Mouse (Mus musculus) forebrain, embryonic 15.5 days (tissue): ENCODE results near the gene Hcrtr2. TPM values are rescaled to one million over a fixed set of nuclear protein-coding genes. Genes with fewer than 3 reads are reported as not detected.

Experiments
- ATAC-seq: fragments of 200-750 bp; cut with Nextera tagmentation; replicated peaks from 2 replicates; pipeline ENCODE4 v1.8.0; 2017; ENCODE audit warnings: mild to moderate bottlenecking, moderate TSS enrichment, moderate library complexity
- H3K27ac ChIP-seq: fragments of 300-500 bp; sonication (generic); replicated peaks from 2 replicates; pipeline ENCODE4 v1.5.1; 2015; ENCODE audit warnings: mild to moderate bottlenecking, inconsistent platforms
- H3K27me3 ChIP-seq: fragments of 300-500 bp; sonication (generic); 2 replicates; pipeline ENCODE4 v1.6.1; 2015; ENCODE audit warnings: inconsistent platforms
- H3K36me3 ChIP-seq: fragments of 300-500 bp; sonication (generic); 2 replicates; pipeline ENCODE4 v1.6.1; 2015; ENCODE audit warnings: mild to moderate bottlenecking, inconsistent platforms
- H3K4me1 ChIP-seq: fragments of 300-500 bp; sonication (generic); 2 replicates; pipeline ENCODE4 v1.6.1; 2015; ENCODE audit warnings: inconsistent platforms
- H3K4me2 ChIP-seq: fragments of 300-500 bp; sonication (generic); replicated peaks from 2 replicates; pipeline ENCODE4 v1.6.1; 2015; ENCODE audit warnings: mild to moderate bottlenecking, inconsistent platforms
- H3K4me3 ChIP-seq: fragments of 300-500 bp; sonication (generic); 2 replicates; pipeline ENCODE4 v1.5.1; 2015; ENCODE audit warnings: mild to moderate bottlenecking, inconsistent platforms
- H3K9ac ChIP-seq: fragments of 300-500 bp; sonication (generic); replicated peaks from 2 replicates; pipeline ENCODE4 v1.6.1; 2015; ENCODE audit warnings: mild to moderate bottlenecking, inconsistent platforms
- H3K9me3 ChIP-seq: fragments of 300-500 bp; sonication (generic); 2 replicates; pipeline ENCODE4 v1.6.1; 2016; ENCODE audit warnings: inconsistent platforms
- WGBS: fragments of 180-500 bp; shearing (Covaris S2); methylation state at CpG from one replicate; pipeline ENCODE4 v1.1.7; 2015; ENCODE audit warnings: mixed read lengths; 5-methylcytosine and 5-hydroxymethylcytosine counted together
- polyA plus RNA-seq: library from polyadenylated mRNA; unstranded; fragments of >200 nt; fragmentation: Nextera tagmentation; extraction: Ambion mirVana; gene quantifications from 2 replicates; pipeline ENCODE4 v1.2.1, GENCODE M21; 2015

Hcrtr2 gene
- 2.9 and 3.1 TPM in 2 replicates for polyA plus RNA-seq

GRCm38 (mm10) chr9:76323756-76324155 is at the start of gene Hcrtr2:
TSS of gene Hcrtr2 (minus strand) at chr9:76323856.
- H3K4me2 ChIP-seq = peak within 1 kb of the TSS; percentile 69
- no peaks in the 10 kb centered on the region for H3K36me3 ChIP-seq
- peak; percentile 44; the same call in 1 of the 2 replicates for ATAC-seq
- H3K4me1 ChIP-seq = peaks cover 10% of the 10 kb centered on the region
- peaks cover 4% of the 10 kb centered on the region; the same call in 1 of the 2 replicates for H3K27me3 ChIP-seq
- H3K9me3 ChIP-seq = no peaks in the 10 kb centered on the region
- H3K4me3 ChIP-seq = peak within 1 kb of the TSS; percentile 45
- H3K9ac ChIP-seq = peak within 1 kb of the TSS; percentile 52
- 73% methylated on average over 6 of the region's 6 CpGs for WGBS
- no peak within 1 kb of the TSS for H3K27ac ChIP-seq

GRCm38 (mm10) chr9:76364874-76365273 is 41.2 kb upstream of the Hcrtr2 start:
- Histone ChIP-seq H3K4me3 (no peak overlapping the region), H3K36me3 (no peaks in the 10 kb centered on the region), H3K27ac (no peak overlapping the region), H3K27me3 (no peaks in the 10 kb centered on the region), H3K4me2 (no peak overlapping the region), H3K9ac (no peak overlapping the region), H3K4me1 (no peaks in the 10 kb centered on the region), H3K9me3 (no peaks in the 10 kb centered on the region)
- WGBS = 90% methylated on average over 6 of the region's 6 CpGs
- no peak for ATAC-seq

GRCm38 (mm10) chr9:76360374-76360773 is 36.7 kb upstream of the Hcrtr2 start:
- no peak for ATAC-seq
- H3K9me3 ChIP-seq = no peaks in the 10 kb centered on the region
- no peaks in the 10 kb centered on the region for H3K4me1 ChIP-seq
- H3K27me3 ChIP-seq = no peaks in the 10 kb centered on the region
- H3K4me2 ChIP-seq = no peak overlapping the region
- no peaks in the 10 kb centered on the region for H3K36me3 ChIP-seq
- H3K4me3 ChIP-seq = no peak overlapping the region
- no peak overlapping the region for H3K9ac ChIP-seq
- H3K27ac ChIP-seq = no peak overlapping the region

- 52% methylated on average over 3 of the region's 3 CpGs for WGBS
- Histone ChIP-seq H3K9me3 (no peaks in the 10 kb centered on the region), H3K27me3 (no peaks in the 10 kb centered on the region), H3K9ac (no peak overlapping the region), H3K4me1 (peaks cover 5% of the 10 kb centered on the region; the same call in 1 of the 2 replicates), H3K27ac (no peak overlapping the region), H3K4me2 (no peak overlapping the region), H3K36me3 (no peaks in the 10 kb centered on the region), H3K4me3 (no peak overlapping the region)
- 0 out of 2 replicates have a peak, but pooled peaks have one; percentile 41 for ATAC-seq
Observed at GRCm38 (mm10) chr9:76352346-76352745, 28.7 kb upstream of the Hcrtr2 start.

GRCm38 (mm10) chr9:76347298-76347697 is 23.6 kb upstream of the Hcrtr2 start:
- ATAC-seq = no peak
- H3K4me3 ChIP-seq = no peak overlapping the region
- no peak overlapping the region for H3K9ac ChIP-seq
- H3K4me1 ChIP-seq = peaks cover 3% of the 10 kb centered on the region; the same call in 1 of the 2 replicates
- H3K4me2 ChIP-seq = no peak overlapping the region
- H3K9me3 ChIP-seq = no peaks in the 10 kb centered on the region
- 89% methylated on average over 1 of the region's 1 CpGs for WGBS
- H3K27ac ChIP-seq = no peak overlapping the region
- no peaks in the 10 kb centered on the region for H3K36me3 ChIP-seq
- no peaks in the 10 kb centered on the region for H3K27me3 ChIP-seq

- no peak overlapping the region for H3K4me2 ChIP-seq
- no peaks in the 10 kb centered on the region; the same call in 1 of the 2 replicates for H3K9me3 ChIP-seq
- H3K27ac ChIP-seq = no peak overlapping the region
- H3K9ac ChIP-seq = no peak overlapping the region
- no peaks in the 10 kb centered on the region for H3K4me1 ChIP-seq
- no peaks in the 10 kb centered on the region for H3K36me3 ChIP-seq
- whole genome bisulfite sequencing = 58% methylated on average over 1 of the region's 1 CpGs
- H3K27me3 ChIP-seq = no peaks in the 10 kb centered on the region
- no peak for ATAC-seq
- H3K4me3 ChIP-seq = no peak overlapping the region
Observed at GRCm38 (mm10) chr9:76331081-76331480, 7.4 kb upstream of the Hcrtr2 start.

- Histone ChIP-seq H3K4me1 (peaks cover 10% of the 10 kb centered on the region), H3K4me2 (peak overlapping the region; percentile 69), H3K36me3 (no peaks in the 10 kb centered on the region), H3K27me3 (peaks cover 4% of the 10 kb centered on the region; the same call in 1 of the 2 replicates), H3K27ac (no peak overlapping the region), H3K9me3 (no peaks in the 10 kb centered on the region), H3K4me3 (peak overlapping the region; percentile 45), H3K9ac (peak overlapping the region; percentile 52)
- ATAC-seq = peak; percentile 88
- WGBS = under 1% methylated on average over 29 of the region's 29 CpGs
Observed at GRCm38 (mm10) chr9:76323186-76323701, 412 bp downstream of the Hcrtr2 start.

GRCm38 (mm10) chr9:76322122-76323052 is 1.3 kb downstream of the Hcrtr2 start:
- peak; percentile 64 for ATAC-seq
- WGBS = 3% methylated on average over 24 of the region's 24 CpGs
- H3K4me2 ChIP-seq = peak overlapping the region; percentile 69
- H3K4me1 ChIP-seq = peaks cover 10% of the 10 kb centered on the region
- H3K27ac ChIP-seq = no peak overlapping the region
- peaks cover 4% of the 10 kb centered on the region; the same call in 1 of the 2 replicates for H3K27me3 ChIP-seq
- H3K9me3 ChIP-seq = no peaks in the 10 kb centered on the region
- peak overlapping the region; percentile 52 for H3K9ac ChIP-seq
- H3K4me3 ChIP-seq = peak overlapping the region; percentile 45
- no peaks in the 10 kb centered on the region for H3K36me3 ChIP-seq

GRCm38 (mm10) chr9:76321589-76321988 is 2.1 kb downstream of the Hcrtr2 start:
- Histone ChIP-seq H3K4me3 (peak overlapping the region; percentile 45; the same call in 1 of the 2 replicates), H3K4me2 (peak overlapping the region; percentile 69; the same call in 1 of the 2 replicates), H3K9ac (no peak overlapping the region), H3K4me1 (peaks cover 10% of the 10 kb centered on the region), H3K27ac (no peak overlapping the region), H3K36me3 (no peaks in the 10 kb centered on the region), H3K27me3 (peaks cover 4% of the 10 kb centered on the region; the same call in 1 of the 2 replicates), H3K9me3 (no peaks in the 10 kb centered on the region)
- ATAC-seq = no peak
- 83% methylated on average over 4 of the region's 4 CpGs for WGBS

- H3K9ac ChIP-seq = no peak overlapping the region
- no peak overlapping the region for H3K4me3 ChIP-seq
- H3K4me1 ChIP-seq = peaks cover 10% of the 10 kb centered on the region
- ATAC-seq = no peak
- H3K36me3 ChIP-seq = no peaks in the 10 kb centered on the region
- H3K9me3 ChIP-seq = no peaks in the 10 kb centered on the region
- peaks cover 4% of the 10 kb centered on the region; the same call in 1 of the 2 replicates for H3K27me3 ChIP-seq
- H3K4me2 ChIP-seq = no peak overlapping the region
- no peak overlapping the region for H3K27ac ChIP-seq
- WGBS = 82% methylated on average over 1 of the region's 1 CpGs
Observed at GRCm38 (mm10) chr9:76320755-76321154, 2.9 kb downstream of the Hcrtr2 start.

GRCm38 (mm10) chr9:76318302-76318701 is 5.4 kb downstream of the Hcrtr2 start:
- H3K9me3 ChIP-seq = no peaks in the 10 kb centered on the region
- H3K4me1 ChIP-seq = peaks cover 10% of the 10 kb centered on the region
- no peaks in the 10 kb centered on the region for H3K27me3 ChIP-seq
- WGBS = 92% methylated on average over 4 of the region's 4 CpGs
- no peak overlapping the region for H3K27ac ChIP-seq
- H3K9ac ChIP-seq = no peak overlapping the region
- no peak for ATAC-seq
- no peak overlapping the region for H3K4me3 ChIP-seq
- no peak overlapping the region for H3K4me2 ChIP-seq
- no peaks in the 10 kb centered on the region for H3K36me3 ChIP-seq

- Histone ChIP-seq H3K36me3 (no peaks in the 10 kb centered on the region), H3K4me3 (no peak overlapping the region), H3K27me3 (no peaks in the 10 kb centered on the region), H3K4me1 (no peaks in the 10 kb centered on the region), H3K9ac (no peak overlapping the region), H3K4me2 (no peak overlapping the region), H3K9me3 (no peaks in the 10 kb centered on the region), H3K27ac (no peak overlapping the region)
- ATAC-seq = no peak
Observed at GRCm38 (mm10) chr9:76315096-76315495, 8.6 kb downstream of the Hcrtr2 start.
